Mouse (Mus musculus): ENCODE measurements around the gene Fam210b. TPM values are rescaled to one million over a fixed set of nuclear protein-coding genes. Genes with fewer than 3 reads are reported as not detected.

Fam210b gene
- polyA plus RNA-seq, 1 experiment from 2014 or later, result 32.8 TPM

GRCm38 (mm10) chr2:172393391-172394051, 48.2 kb downstream of the Fam210b start, which contains the start of gene Cass4:
Gene Cass4, plus strand, starts transcription at chr2:172393794.
- Histone ChIP-seq H3K4me3 (ENCODE audit: low read depth, low read length) (peak within 1 kb of the TSS; percentile 25), H3K9ac (replicated peaks; ENCODE audit: low read depth) (no peak within 1 kb of the TSS), H3K4me2 (replicated peaks; ENCODE audit: low read depth, low read length) (peak within 1 kb of the TSS; percentile 36), H3K27ac (ENCODE audit: low read length) (peak within 1 kb of the TSS; percentile 16), H3K27me3 (replicated peaks; ENCODE audit: insufficient read depth, low read length) (no peaks in the 10 kb centered on the region), H3K9me3 (ENCODE audit: low read length) (no peaks in the 10 kb centered on the region), H3K36me3 (ENCODE audit: insufficient read depth, low read length) (no peaks in the 10 kb centered on the region), H3K4me1 (ENCODE audit: insufficient read depth, low read depth, low read length) (peaks cover 3% of the 10 kb centered on the region; the same call in 1 of the 2 replicates)
- TF ChIP-seq EP300 (IDR thresholded peaks at IDR 0.05) (no peak), CTCF (IDR thresholded peaks at IDR 0.05) (no peak)
- 14% methylated on average over 13 of the region's 13 CpGs for WGBS
- ATAC-seq (peak; percentile 66), DNase-seq (ENCODE audit: low spot score) (peak; percentile 85)

DNA sequence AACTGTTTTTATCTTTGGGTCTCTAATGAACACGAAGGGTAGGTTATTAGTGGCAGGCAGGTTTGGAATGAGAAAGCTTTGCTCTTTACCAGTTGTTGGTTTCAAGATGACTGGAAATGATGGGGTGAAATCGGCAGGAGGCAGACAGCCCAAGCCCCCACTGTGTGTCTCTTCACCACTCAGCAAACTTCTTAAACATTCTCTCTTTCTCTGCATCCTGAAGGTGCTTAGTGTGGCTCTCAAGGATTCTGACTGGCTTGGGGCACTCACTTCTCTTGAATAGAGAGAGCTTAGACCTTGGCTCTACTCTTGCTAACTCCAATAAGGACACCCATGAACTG, 48.7 kb downstream of the Fam210b start:
- H3K36me3 ChIP-seq (ENCODE audit: insufficient read depth, low read length), result no peaks in the 10 kb centered on the region
- H3K4me2 ChIP-seq (replicated peaks; ENCODE audit: low read depth, low read length), result peak overlapping the region; percentile 36
- 43% methylated on average over 2 of the region's 2 CpGs for WGBS
- ATAC-seq (no peak), DNase-seq (ENCODE audit: low spot score) (no peak)
- TF ChIP-seq EP300 (IDR thresholded peaks at IDR 0.05), result no peak
- TF ChIP-seq CTCF (IDR thresholded peaks at IDR 0.05), result no peak
- H3K9ac ChIP-seq (replicated peaks; ENCODE audit: low read depth), result no peak overlapping the region
- no peaks in the 10 kb centered on the region for H3K27me3 ChIP-seq (replicated peaks; ENCODE audit: insufficient read depth, low read length)
- peaks cover 3% of the 10 kb centered on the region; the same call in 1 of the 2 replicates for H3K4me1 ChIP-seq (ENCODE audit: insufficient read depth, low read depth, low read length)
- peak overlapping the region; percentile 16 for H3K27ac ChIP-seq (ENCODE audit: low read length)
- H3K4me3 ChIP-seq (ENCODE audit: low read depth, low read length), result peak overlapping the region; percentile 25; the same call in 1 of the 2 replicates
- H3K9me3 ChIP-seq (ENCODE audit: low read length), result no peaks in the 10 kb centered on the region

- no peak for DNase-seq (ENCODE audit: low spot score)
- Histone ChIP-seq H3K27me3 (replicated peaks; ENCODE audit: insufficient read depth, low read length) (no peaks in the 10 kb centered on the region), H3K9me3 (ENCODE audit: low read length) (no peaks in the 10 kb centered on the region), H3K36me3 (ENCODE audit: insufficient read depth, low read length) (no peaks in the 10 kb centered on the region), H3K27ac (ENCODE audit: low read length) (peak overlapping the region; percentile 16; the same call in 1 of the 2 replicates), H3K4me2 (replicated peaks; ENCODE audit: low read depth, low read length) (peak overlapping the region; percentile 36), H3K9ac (replicated peaks; ENCODE audit: low read depth) (no peak overlapping the region), H3K4me1 (ENCODE audit: insufficient read depth, low read depth, low read length) (peaks cover 3% of the 10 kb centered on the region; the same call in 1 of the 2 replicates), H3K4me3 (ENCODE audit: low read depth, low read length) (peak overlapping the region; percentile 25)
- WGBS, result 69% methylated on average over 4 of the region's 4 CpGs
- ATAC-seq, result no peak
- TF ChIP-seq CTCF (IDR thresholded peaks at IDR 0.05) (no peak), EP300 (IDR thresholded peaks at IDR 0.05) (no peak)
Observed at GRCm38 (mm10) chr2:172394671-172395070, 49.3 kb downstream of the Fam210b start.

- DNase-seq (ENCODE audit: low spot score) (no peak), ATAC-seq (no peak)
- TF ChIP-seq EP300 (IDR thresholded peaks at IDR 0.05) (no peak), CTCF (IDR thresholded peaks at IDR 0.05) (no peak)
- 42% methylated on average over 8 of the region's 9 CpGs for WGBS
- peaks cover 6% of the 10 kb centered on the region; the same call in 1 of the 2 replicates for H3K4me1 ChIP-seq (ENCODE audit: insufficient read depth, low read depth, low read length)
- H3K4me3 ChIP-seq (ENCODE audit: low read depth, low read length), result no peak overlapping the region
- H3K27me3 ChIP-seq (replicated peaks; ENCODE audit: insufficient read depth, low read length), result no peaks in the 10 kb centered on the region
- H3K4me2 ChIP-seq (replicated peaks; ENCODE audit: low read depth, low read length), result peak overlapping the region; percentile 36; the same call in 1 of the 2 replicates
- H3K9me3 ChIP-seq (ENCODE audit: low read length), result no peaks in the 10 kb centered on the region
- H3K36me3 ChIP-seq (ENCODE audit: insufficient read depth, low read length), result no peaks in the 10 kb centered on the region
- no peak overlapping the region for H3K27ac ChIP-seq (ENCODE audit: low read length)
- no peak overlapping the region; the same call in 1 of the 2 replicates for H3K9ac ChIP-seq (replicated peaks; ENCODE audit: low read depth)
Observed at GRCm38 (mm10) chr2:172395961-172396360, 50.6 kb downstream of the Fam210b start.

- Histone ChIP-seq H3K4me2 (replicated peaks; ENCODE audit: low read depth, low read length) (no peak overlapping the region), H3K9ac (replicated peaks; ENCODE audit: low read depth) (no peak overlapping the region), H3K9me3 (ENCODE audit: low read length) (no peaks in the 10 kb centered on the region), H3K27me3 (replicated peaks; ENCODE audit: insufficient read depth, low read length) (no peaks in the 10 kb centered on the region), H3K36me3 (ENCODE audit: insufficient read depth, low read length) (no peaks in the 10 kb centered on the region), H3K27ac (ENCODE audit: low read length) (no peak overlapping the region), H3K4me3 (ENCODE audit: low read depth, low read length) (no peak overlapping the region), H3K4me1 (ENCODE audit: insufficient read depth, low read depth, low read length) (peaks cover 8% of the 10 kb centered on the region; the same call in 1 of the 2 replicates)
- ATAC-seq (peak; percentile 32), DNase-seq (ENCODE audit: low spot score) (peak; percentile 56)
- WGBS, result 16% methylated on average over 9 of the region's 9 CpGs
- TF ChIP-seq EP300 (IDR thresholded peaks at IDR 0.05), result no peak
- TF ChIP-seq CTCF (IDR thresholded peaks at IDR 0.05), result no peak
Observed at GRCm38 (mm10) chr2:172399901-172400300, 54.5 kb downstream of the Fam210b start.

DNA sequence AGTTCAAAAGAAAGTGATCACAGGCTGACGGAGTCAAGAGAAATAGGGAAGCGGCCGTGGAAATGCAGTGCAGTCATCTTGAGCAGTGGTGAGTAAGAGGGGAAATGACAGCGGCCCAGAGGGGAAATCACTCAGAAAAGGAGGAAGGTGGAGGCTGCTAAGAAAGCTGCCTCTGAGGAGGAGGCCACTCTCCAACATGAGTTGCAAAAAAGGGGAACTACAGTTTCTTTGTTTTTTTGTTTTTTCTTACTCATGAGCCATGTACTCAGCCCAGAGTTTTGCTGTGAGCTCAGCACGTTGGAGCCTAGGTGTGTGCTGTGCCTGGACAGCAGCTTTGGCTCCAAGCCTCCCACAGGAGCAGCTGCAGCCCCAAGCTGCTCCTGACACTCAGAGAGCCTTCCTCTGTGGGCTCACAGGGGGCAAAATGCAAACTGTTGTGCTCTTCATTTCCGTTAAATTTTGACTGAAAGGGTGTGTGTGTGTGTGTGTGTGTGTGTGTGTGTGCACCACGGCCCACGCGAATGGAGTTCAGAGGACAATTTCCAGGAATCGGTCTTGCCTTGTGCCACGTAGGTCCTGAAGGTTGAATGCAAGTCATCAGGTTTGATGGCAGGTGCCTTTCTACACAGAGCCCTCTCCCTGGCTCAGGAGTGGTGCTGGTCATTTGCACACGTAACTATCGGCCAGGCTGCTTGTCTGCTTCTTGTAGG, 55.9 kb downstream of the Fam210b start:
- no peaks in the 10 kb centered on the region for H3K9me3 ChIP-seq (ENCODE audit: low read length)
- no peaks in the 10 kb centered on the region for H3K27me3 ChIP-seq (replicated peaks; ENCODE audit: insufficient read depth, low read length)
- peaks cover 8% of the 10 kb centered on the region; the same call in 1 of the 2 replicates for H3K4me1 ChIP-seq (ENCODE audit: insufficient read depth, low read depth, low read length)
- ATAC-seq, result peak; percentile 34
- no peak overlapping the region for H3K4me2 ChIP-seq (replicated peaks; ENCODE audit: low read depth, low read length)
- WGBS, result 53% methylated on average over 13 of the region's 13 CpGs
- H3K27ac ChIP-seq (ENCODE audit: low read length), result no peak overlapping the region
- peak; percentile 70 for DNase-seq (ENCODE audit: low spot score)
- H3K9ac ChIP-seq (replicated peaks; ENCODE audit: low read depth), result no peak overlapping the region
- no peak overlapping the region for H3K4me3 ChIP-seq (ENCODE audit: low read depth, low read length)
- TF ChIP-seq EP300 (IDR thresholded peaks at IDR 0.05) (no peak), CTCF (IDR thresholded peaks at IDR 0.05) (no peak)
- H3K36me3 ChIP-seq (ENCODE audit: insufficient read depth, low read length), result no peaks in the 10 kb centered on the region

Measured in lung, postnatal 0 days (tissue).